Mouse (Mus musculus): Measurements from ENCODE around the gene Snip1. TPM values are rescaled to one million over a fixed set of nuclear protein-coding genes. Genes with fewer than 3 reads are reported as not detected.
A peak's percentile ranks its signal among the peaks of the same experiment; 100 is the strongest.

Gene Snip1
- polyA plus RNA-seq, 2 experiments = 8.5 to 13.5 TPM

- no peaks in the 10 kb centered on the region for H3K27me3 ChIP-seq (ENCODE audit: control insufficient read depth, insufficient read depth, low read length)
- no peak overlapping the region for H3K27ac ChIP-seq
- DNase-seq (ENCODE audit: low read depth in 3 of 3, low spot score in 3 of 3) (no peak), ATAC-seq (ENCODE audit: insufficient read depth) (no peak)
- no peaks in the 10 kb centered on the region for H3K9me3 ChIP-seq (ENCODE audit: control insufficient read depth, low read length)
- H3K4me1 ChIP-seq (replicated peaks; ENCODE audit: control insufficient read depth in 2 of 2, insufficient read depth in 2 of 2, low read length in 1 of 2) = peaks cover 2 to 5% of the 10 kb centered on the region in 2 experiments
- no peak for TF ChIP-seq EP300 (IDR thresholded peaks at IDR 0.05; ENCODE audit: low read depth)
- no peak for TF ChIP-seq CTCF (IDR thresholded peaks at IDR 0.05; ENCODE audit: low read depth)
- H3K4me3 ChIP-seq (ENCODE audit: insufficient read depth in 1 of 2, low read depth in 2 of 2, low read length in 2 of 2) = no peak overlapping the region
- no peak overlapping the region for H3K9ac ChIP-seq (replicated peaks)
- H3K4me2 ChIP-seq (ENCODE audit: low read depth) = no peak overlapping the region
- peaks cover 16% of the 10 kb centered on the region for H3K36me3 ChIP-seq (replicated peaks; ENCODE audit: control insufficient read depth, insufficient read depth, low read depth)
- WGBS (ENCODE audit: insufficient replicate concordance) = 88% methylated on average over 2 of the region's 2 CpGs
These were observed 12.2 kb downstream of the Snip1 start for GRCm38 (mm10) chr4:125078698-125079097.

- Histone ChIP-seq H3K4me2 (ENCODE audit: low read depth) (peak within 1 kb of the TSS; percentile 97), H3K4me1 (replicated peaks; ENCODE audit: control insufficient read depth in 2 of 2, insufficient read depth in 2 of 2, low read length in 1 of 2) (peaks cover 11 to 13% of the 10 kb centered on the region in 2 experiments), H3K27me3 (ENCODE audit: control insufficient read depth, insufficient read depth, low read length) (no peaks in the 10 kb centered on the region), H3K27ac (peak within 1 kb of the TSS; percentile 79), H3K9me3 (ENCODE audit: control insufficient read depth, low read length) (no peaks in the 10 kb centered on the region), H3K9ac (replicated peaks) (peak within 1 kb of the TSS; percentile 77), H3K36me3 (replicated peaks; ENCODE audit: control insufficient read depth, insufficient read depth, low read depth) (peaks cover under 1% of the 10 kb centered on the region), H3K4me3 (ENCODE audit: insufficient read depth in 1 of 2, low read depth in 2 of 2, low read length in 2 of 2) (peak within 1 kb of the TSS; percentile 86 to 99)
- DNase-seq (ENCODE audit: low read depth in 3 of 3, low spot score in 3 of 3) = peak; percentile 70 to 74 (median 74)
- peak; percentile 89 for ATAC-seq (ENCODE audit: insufficient read depth)
- peak; percentile 65 for TF ChIP-seq CTCF (IDR thresholded peaks at IDR 0.05; ENCODE audit: low read depth)
- TF ChIP-seq EP300 (IDR thresholded peaks at IDR 0.05; ENCODE audit: low read depth) = no peak
- WGBS (ENCODE audit: insufficient replicate concordance) = under 1% methylated on average over 63 of the region's 63 CpGs
These were observed 18.2 kb downstream of the Snip1 start, which contains the start of gene Meaf6 for GRCm38 (mm10) chr4:125084403-125085345. Gene Meaf6 (plus strand): TSS chr4:125085134.

- Histone ChIP-seq H3K27me3 (ENCODE audit: control insufficient read depth, insufficient read depth, low read length) (no peaks in the 10 kb centered on the region), H3K4me2 (ENCODE audit: low read depth) (peak overlapping the region; percentile 97), H3K36me3 (replicated peaks; ENCODE audit: control insufficient read depth, insufficient read depth, low read depth) (peaks cover 5% of the 10 kb centered on the region), H3K9me3 (ENCODE audit: control insufficient read depth, low read length) (no peaks in the 10 kb centered on the region), H3K4me1 (replicated peaks; ENCODE audit: control insufficient read depth in 2 of 2, insufficient read depth in 2 of 2, low read length in 1 of 2) (peaks cover 11 to 13% of the 10 kb centered on the region in 2 experiments), H3K4me3 (ENCODE audit: insufficient read depth in 1 of 2, low read depth in 2 of 2, low read length in 2 of 2) (peak overlapping the region; percentile 86 to 99), H3K9ac (replicated peaks) (peak overlapping the region; percentile 77), H3K27ac (peak overlapping the region; percentile 79)
- WGBS (ENCODE audit: insufficient replicate concordance) = under 1% methylated on average over 45 of the region's 45 CpGs
- ATAC-seq (ENCODE audit: insufficient read depth) (peak; percentile 97), DNase-seq (ENCODE audit: low read depth in 3 of 3, low spot score in 3 of 3) (peak; percentile 59 to 67 (median 59))
- TF ChIP-seq EP300 (IDR thresholded peaks at IDR 0.05; ENCODE audit: low read depth) (no peak), CTCF (IDR thresholded peaks at IDR 0.05; ENCODE audit: low read depth) (no peak)
These were observed 18.9 kb downstream of the Snip1 start for GRCm38 (mm10) chr4:125085346-125085841.

GRCm38 (mm10) chr4:125093031-125093430 lies 26.6 kb downstream of the Snip1 start:
- H3K4me2 ChIP-seq (ENCODE audit: low read depth) = no peak overlapping the region
- no peaks in the 10 kb centered on the region for H3K4me1 ChIP-seq (replicated peaks; ENCODE audit: control insufficient read depth in 2 of 2, insufficient read depth in 2 of 2, low read length in 1 of 2)
- H3K4me3 ChIP-seq (ENCODE audit: insufficient read depth in 1 of 2, low read depth in 2 of 2, low read length in 2 of 2) = no peak overlapping the region
- no peak overlapping the region for H3K9ac ChIP-seq (replicated peaks)
- ATAC-seq (ENCODE audit: insufficient read depth) = no peak
- 74% methylated on average over 5 of the region's 5 CpGs for WGBS (ENCODE audit: insufficient replicate concordance)
- DNase-seq (ENCODE audit: low read depth in 3 of 3, low spot score in 3 of 3) = no peak
- no peaks in the 10 kb centered on the region for H3K9me3 ChIP-seq (ENCODE audit: control insufficient read depth, low read length)
- H3K27me3 ChIP-seq (ENCODE audit: control insufficient read depth, insufficient read depth, low read length) = no peaks in the 10 kb centered on the region
- TF ChIP-seq EP300 (IDR thresholded peaks at IDR 0.05; ENCODE audit: low read depth) (no peak), CTCF (IDR thresholded peaks at IDR 0.05; ENCODE audit: low read depth) (no peak)
- H3K27ac ChIP-seq = no peak overlapping the region
- peaks cover 9% of the 10 kb centered on the region; the same call in 1 of the 2 replicates for H3K36me3 ChIP-seq (replicated peaks; ENCODE audit: control insufficient read depth, insufficient read depth, low read depth)

- 92% methylated on average over 5 of the region's 5 CpGs for WGBS (ENCODE audit: insufficient replicate concordance)
- H3K4me3 ChIP-seq (ENCODE audit: insufficient read depth in 1 of 2, low read depth in 2 of 2, low read length in 2 of 2) = no peak overlapping the region
- H3K9ac ChIP-seq (replicated peaks) = no peak overlapping the region
- no peak for ATAC-seq (ENCODE audit: insufficient read depth)
- no peak overlapping the region for H3K27ac ChIP-seq
- H3K36me3 ChIP-seq (replicated peaks; ENCODE audit: control insufficient read depth, insufficient read depth, low read depth) = no peaks in the 10 kb centered on the region
- TF ChIP-seq CTCF (IDR thresholded peaks at IDR 0.05; ENCODE audit: low read depth) (no peak), EP300 (IDR thresholded peaks at IDR 0.05; ENCODE audit: low read depth) (no peak)
- no peak overlapping the region for H3K4me2 ChIP-seq (ENCODE audit: low read depth)
- no peaks in the 10 kb centered on the region for H3K27me3 ChIP-seq (ENCODE audit: control insufficient read depth, insufficient read depth, low read length)
- H3K9me3 ChIP-seq (ENCODE audit: control insufficient read depth, low read length) = no peaks in the 10 kb centered on the region
- H3K4me1 ChIP-seq (replicated peaks; ENCODE audit: control insufficient read depth in 2 of 2, insufficient read depth in 2 of 2, low read length in 1 of 2) = no peaks in the 10 kb centered on the region
- DNase-seq (ENCODE audit: low read depth in 3 of 3, low spot score in 3 of 3) = no peak
These were observed 29.6 kb downstream of the Snip1 start for GRCm38 (mm10) chr4:125096066-125096465.

Measured in liver, embryonic 14.5 days (tissue).